Mouse (Mus musculus): ENCODE data around the gene Psmc1. TPM values are rescaled to one million over a fixed set of nuclear protein-coding genes. Genes with fewer than 3 reads are reported as not detected.

Gene Psmc1
- polyA plus RNA-seq, 1 experiment from 2014 or later = 196 TPM

- Histone ChIP-seq H3K4me2 (no peak overlapping the region), H3K4me1 (no peaks in the 10 kb centered on the region; the same call in 1 of the 2 replicates), H3K27ac (replicated peaks) (no peak overlapping the region), H3K9me3 (no peaks in the 10 kb centered on the region), H3K36me3 (peaks cover 97% of the 10 kb centered on the region), H3K4me3 (no peak overlapping the region), H3K27me3 (replicated peaks) (no peaks in the 10 kb centered on the region), H3K9ac (no peak overlapping the region)
- no peak for ATAC-seq (ENCODE audit: extremely low read depth, insufficient number of reproducible peaks, low FRiP score, low TSS enrichment)
- 86% methylated on average over 9 of the region's 9 CpGs for WGBS
Observed at GRCm38 (mm10) chr12:100143737-100144136, 33.8 kb downstream of the Psmc1 start.

GRCm38 (mm10) chr12:100144269-100144668, 34.3 kb downstream of the Psmc1 start:
- Histone ChIP-seq H3K4me3 (no peak overlapping the region), H3K36me3 (peaks cover 97% of the 10 kb centered on the region), H3K27me3 (replicated peaks) (no peaks in the 10 kb centered on the region), H3K9ac (no peak overlapping the region), H3K4me2 (no peak overlapping the region), H3K4me1 (no peaks in the 10 kb centered on the region; the same call in 1 of the 2 replicates), H3K27ac (replicated peaks) (no peak overlapping the region), H3K9me3 (no peaks in the 10 kb centered on the region)
- ATAC-seq (ENCODE audit: extremely low read depth, insufficient number of reproducible peaks, low FRiP score, low TSS enrichment) = no peak
- WGBS = 72% methylated on average over 5 of the region's 5 CpGs

- 92% methylated on average over 7 of the region's 7 CpGs for WGBS
- ATAC-seq (ENCODE audit: extremely low read depth, insufficient number of reproducible peaks, low FRiP score, low TSS enrichment) = no peak
- no peaks in the 10 kb centered on the region for H3K9me3 ChIP-seq
- H3K27ac ChIP-seq (replicated peaks) = no peak overlapping the region
- no peaks in the 10 kb centered on the region for H3K4me1 ChIP-seq
- H3K4me2 ChIP-seq = no peak overlapping the region
- peaks cover 43% of the 10 kb centered on the region for H3K36me3 ChIP-seq
- no peaks in the 10 kb centered on the region for H3K27me3 ChIP-seq (replicated peaks)
- H3K9ac ChIP-seq = no peak overlapping the region
- no peak overlapping the region for H3K4me3 ChIP-seq
Observed at GRCm38 (mm10) chr12:100152466-100152865, 42.5 kb downstream of the Psmc1 start.

GRCm38 (mm10) chr12:100159261-100159975, 49.5 kb downstream of the Psmc1 start, which contains the start of gene Nrde2:
Gene Nrde2, minus strand, starts transcription at chr12:100159653.
- Histone ChIP-seq H3K9me3 (no peaks in the 10 kb centered on the region), H3K4me2 (peak within 1 kb of the TSS; percentile 73), H3K27ac (replicated peaks) (peak within 1 kb of the TSS; percentile 77), H3K4me3 (peak within 1 kb of the TSS; percentile 66), H3K4me1 (peaks cover 9% of the 10 kb centered on the region), H3K36me3 (0 out of 2 replicates have a peak, but pooled peaks cover 3% of the 10 kb centered on the region), H3K27me3 (replicated peaks) (no peaks in the 10 kb centered on the region), H3K9ac (peak within 1 kb of the TSS; percentile 85)
- under 1% methylated on average over 26 of the region's 26 CpGs for WGBS
- ATAC-seq (ENCODE audit: extremely low read depth, insufficient number of reproducible peaks, low FRiP score, low TSS enrichment) = peak; percentile 96

GRCm38 (mm10) chr12:100164991-100165500, 55.1 kb downstream of the Psmc1 start:
- Histone ChIP-seq H3K4me3 (no peak overlapping the region), H3K9me3 (no peaks in the 10 kb centered on the region), H3K27me3 (replicated peaks) (no peaks in the 10 kb centered on the region), H3K36me3 (no peaks in the 10 kb centered on the region), H3K4me1 (peaks cover 11% of the 10 kb centered on the region), H3K27ac (replicated peaks) (no peak overlapping the region), H3K4me2 (no peak overlapping the region), H3K9ac (no peak overlapping the region)
- 63% methylated on average over 7 of the region's 7 CpGs for WGBS
- ATAC-seq (ENCODE audit: extremely low read depth, insufficient number of reproducible peaks, low FRiP score, low TSS enrichment) = no peak

GRCm38 (mm10) chr12:100166177-100166576, 56.2 kb downstream of the Psmc1 start:
- no peak overlapping the region for H3K27ac ChIP-seq (replicated peaks)
- H3K4me2 ChIP-seq = no peak overlapping the region
- WGBS = 22% methylated on average over 3 of the region's 3 CpGs
- no peak overlapping the region for H3K4me3 ChIP-seq
- H3K27me3 ChIP-seq (replicated peaks) = no peaks in the 10 kb centered on the region
- H3K4me1 ChIP-seq = peaks cover 11% of the 10 kb centered on the region
- H3K9me3 ChIP-seq = no peaks in the 10 kb centered on the region
- peak; percentile 25; the same call in 1 of the 2 replicates for ATAC-seq (ENCODE audit: extremely low read depth, insufficient number of reproducible peaks, low FRiP score, low TSS enrichment)
- no peak overlapping the region for H3K9ac ChIP-seq
- H3K36me3 ChIP-seq = no peaks in the 10 kb centered on the region

- Histone ChIP-seq H3K4me1 (peaks cover 11% of the 10 kb centered on the region), H3K9ac (no peak overlapping the region), H3K27ac (replicated peaks) (no peak overlapping the region), H3K36me3 (no peaks in the 10 kb centered on the region), H3K9me3 (no peaks in the 10 kb centered on the region), H3K27me3 (replicated peaks) (no peaks in the 10 kb centered on the region), H3K4me2 (no peak overlapping the region), H3K4me3 (no peak overlapping the region)
- no peak for ATAC-seq (ENCODE audit: extremely low read depth, insufficient number of reproducible peaks, low FRiP score, low TSS enrichment)
- WGBS = 83% methylated on average over 8 of the region's 8 CpGs
Observed at GRCm38 (mm10) chr12:100166939-100167338, 57.0 kb downstream of the Psmc1 start.

GRCm38 (mm10) chr12:100167502-100167901, 57.5 kb downstream of the Psmc1 start:
- Histone ChIP-seq H3K36me3 (no peaks in the 10 kb centered on the region), H3K4me3 (peak overlapping the region; percentile 46; the same call in 1 of the 2 replicates), H3K4me1 (peaks cover 11% of the 10 kb centered on the region), H3K27me3 (replicated peaks) (no peaks in the 10 kb centered on the region), H3K9ac (peak overlapping the region; percentile 72), H3K4me2 (peak overlapping the region; percentile 74), H3K9me3 (no peaks in the 10 kb centered on the region), H3K27ac (replicated peaks) (peak overlapping the region; percentile 53; the same call in 1 of the 2 replicates)
- no peak for ATAC-seq (ENCODE audit: extremely low read depth, insufficient number of reproducible peaks, low FRiP score, low TSS enrichment)
- whole genome bisulfite sequencing = 88% methylated on average over 1 of the region's 1 CpGs

- H3K4me1 ChIP-seq = peaks cover 11% of the 10 kb centered on the region
- no peak; the same call in 1 of the 2 replicates for ATAC-seq (ENCODE audit: extremely low read depth, insufficient number of reproducible peaks, low FRiP score, low TSS enrichment)
- no peaks in the 10 kb centered on the region for H3K27me3 ChIP-seq (replicated peaks)
- peak overlapping the region; percentile 46 for H3K4me3 ChIP-seq
- 10% methylated on average over 25 of the region's 28 CpGs for WGBS
- H3K9ac ChIP-seq = peak overlapping the region; percentile 72
- H3K27ac ChIP-seq (replicated peaks) = peak overlapping the region; percentile 53; the same call in 1 of the 2 replicates
- H3K4me2 ChIP-seq = peak overlapping the region; percentile 74
- no peaks in the 10 kb centered on the region for H3K36me3 ChIP-seq
- no peaks in the 10 kb centered on the region for H3K9me3 ChIP-seq
Observed at GRCm38 (mm10) chr12:100167931-100168871, 58.2 kb downstream of the Psmc1 start.

- WGBS = 41% methylated on average over 7 of the region's 7 CpGs
- Histone ChIP-seq H3K27me3 (replicated peaks) (no peaks in the 10 kb centered on the region), H3K4me2 (no peak overlapping the region), H3K4me3 (no peak overlapping the region), H3K36me3 (no peaks in the 10 kb centered on the region), H3K9me3 (no peaks in the 10 kb centered on the region), H3K27ac (replicated peaks) (no peak overlapping the region), H3K9ac (no peak overlapping the region), H3K4me1 (peaks cover 11% of the 10 kb centered on the region)
- ATAC-seq (ENCODE audit: extremely low read depth, insufficient number of reproducible peaks, low FRiP score, low TSS enrichment) = no peak
Observed at GRCm38 (mm10) chr12:100172481-100172880, 62.5 kb downstream of the Psmc1 start.

Measured in heart, embryonic 13.5 days (tissue).